Mouse (Mus musculus) MEL (cell line): ENCODE data around the gene Dscam.

Experiments used
- CTCF ChIP-seq, 3 experiments: IDR thresholded peaks in 2 of 3; conservative IDR thresholded peaks in 1 of 3; 2 replicates each; pipeline ENCODE4 v1.5.1; 2011 to 2012; ENCODE audit warnings: low read length in 3 of 3, low read depth in 2 of 3, mild to moderate bottlenecking in 2 of 3, improper control_type of control experiment in 1 of 3, inconsistent platforms in 1 of 3, mixed read lengths in 1 of 3, moderate library complexity in 1 of 3; ENCODE audit not compliant: control insufficient read depth in 1 of 3, insufficient read depth in 1 of 3, poor library complexity in 1 of 3, severe bottlenecking in 1 of 3
- MXI1 ChIP-seq: IDR thresholded peaks from 2 replicates; pipeline ENCODE4 v1.6.1; 2011; ENCODE audit warnings: mild to moderate bottlenecking, low read depth, low read length, improper control_type of control experiment
- POLR2A ChIP-seq, 2 experiments: IDR thresholded peaks; 2 replicates each; pipeline ENCODE4 v1.6.1; 2011 to 2012; ENCODE audit warnings: low read length in 2 of 2, mild to moderate bottlenecking in 2 of 2, control low read depth in 1 of 2, improper control_type of control experiment in 1 of 2, low read depth in 1 of 2, moderate library complexity in 1 of 2; ENCODE audit not compliant: control insufficient read depth in 1 of 2, insufficient read depth in 1 of 2, poor library complexity in 1 of 2
- RCOR1 ChIP-seq: IDR thresholded peaks from 2 replicates; pipeline ENCODE4 v1.6.1; 2012; ENCODE audit warnings: low read depth, mild to moderate bottlenecking, inconsistent platforms, low read length, improper control_type of control experiment
- TBP ChIP-seq: IDR thresholded peaks from 2 replicates; pipeline ENCODE4 v1.8.0; 2011; ENCODE audit warnings: low read depth, low read length, improper control_type of control experiment
- ZC3H11A ChIP-seq: IDR thresholded peaks from 2 replicates; pipeline ENCODE4 v1.6.1; 2012; ENCODE audit warnings: low read depth, mild to moderate bottlenecking, inconsistent platforms, low read length, improper control_type of control experiment
- ZNF384 ChIP-seq: IDR thresholded peaks from 2 replicates; pipeline ENCODE4 v1.6.1; 2012; ENCODE audit warnings: low read depth, mild to moderate bottlenecking, inconsistent platforms, low read length, improper control_type of control experiment

DNA sequence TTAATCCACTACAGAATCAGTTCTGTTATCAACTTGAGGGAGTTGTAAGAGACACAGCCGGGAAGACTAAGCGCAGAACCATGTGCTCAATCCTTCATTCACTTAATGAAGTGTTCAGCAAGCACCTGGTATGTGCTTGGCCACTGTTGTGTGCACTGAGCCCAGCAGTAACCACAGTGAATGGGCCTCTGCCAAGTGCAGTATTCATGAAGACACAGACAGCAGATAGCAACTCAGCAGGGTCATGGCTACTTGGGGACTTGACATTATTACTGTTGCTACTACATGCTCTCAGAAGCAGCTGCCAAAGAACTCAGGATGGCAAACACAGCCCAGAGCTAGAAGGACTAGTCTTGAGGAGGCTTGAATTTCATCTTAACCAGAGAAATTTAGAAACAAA lies 367.9 kb downstream of the Dscam start:
- no peak for TF ChIP-seq CTCF (IDR thresholded peaks at IDR 0.05 in 2 of 3, conservative IDR thresholded peaks at IDR 0.05 in 1 of 3; ENCODE audit: control insufficient read depth in 1 of 3, insufficient read depth in 1 of 3, low read depth in 2 of 3, low read length in 3 of 3, poor library complexity in 1 of 3, severe bottlenecking in 1 of 3)
- no peak for TF ChIP-seq RCOR1
- TF ChIP-seq TBP, result no peak
- no peak for TF ChIP-seq ZC3H11A
- no peak for TF ChIP-seq MXI1
- TF ChIP-seq POLR2A (IDR thresholded peaks at IDR 0.05; ENCODE audit: control insufficient read depth in 1 of 2, insufficient read depth in 1 of 2, low read depth in 1 of 2, low read length in 2 of 2, poor library complexity in 1 of 2), result no peak
- TF ChIP-seq ZNF384, result no peak
